ENCODE assay signal across 8 mouse cellular contexts in the genomic region with DNA sequence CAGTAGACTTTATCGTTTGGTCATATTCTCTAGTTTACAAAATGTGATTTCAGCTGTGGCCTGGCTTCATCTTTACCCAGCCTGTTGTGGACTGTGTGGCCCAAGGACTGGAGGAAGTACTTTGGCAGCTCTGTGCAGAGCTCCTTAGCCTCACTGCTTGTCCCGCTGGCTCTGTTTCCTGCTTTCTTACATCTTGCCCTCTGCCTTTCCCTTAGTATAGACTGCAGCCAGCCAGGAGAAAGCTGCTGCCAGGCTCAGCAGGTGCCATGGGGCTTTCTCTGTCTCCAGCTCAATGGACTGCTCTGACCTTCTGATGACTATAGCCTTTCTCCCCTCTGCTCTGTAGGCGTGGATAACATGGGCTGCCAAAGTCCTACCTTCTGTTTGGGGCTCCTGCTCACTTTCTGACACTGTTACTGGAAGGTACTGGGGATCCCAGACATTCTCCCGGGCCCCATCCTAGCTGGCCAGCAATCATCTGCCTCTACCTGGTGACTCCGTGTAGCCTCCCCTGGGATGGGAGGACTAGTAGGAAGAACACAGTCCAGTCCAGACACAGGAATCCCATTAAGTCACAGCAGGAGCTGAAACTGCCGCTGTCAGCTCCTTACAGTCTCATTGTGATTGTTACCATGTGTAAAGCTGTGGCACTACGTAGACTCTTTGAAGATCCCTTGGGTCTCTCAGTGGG.
A peak's percentile ranks its signal among the peaks of the same experiment; 100 is the strongest.
DNase-seq lines count a peak whose midpoint lies in the region; ATAC-seq and TF ChIP-seq lines count a peak whose summit lies in the region.

No protein-coding gene starts in this region.

- H3K4me2 ChIP-seq in midbrain, embryonic 11.5 days = no peak overlapping the region
- H3K4me2 ChIP-seq in limb, embryonic 14.5 days (replicated peaks; ENCODE audit: low read depth, low read length, severe bottlenecking) = no peak overlapping the region

- H3K4me3 ChIP-seq in midbrain, embryonic 10.5 days = no peak overlapping the region
- no peak overlapping the region for H3K4me3 ChIP-seq in midbrain, embryonic 11.5 days (ENCODE audit: low read depth, low read length)
- no peak overlapping the region for H3K4me3 ChIP-seq in limb, embryonic 14.5 days (replicated peaks; ENCODE audit: low read length)

- no peaks in the 10 kb centered on the region for H3K9me3 ChIP-seq in midbrain, embryonic 10.5 days (replicated peaks)
- no peaks in the 10 kb centered on the region for H3K9me3 ChIP-seq in midbrain, embryonic 11.5 days (ENCODE audit: control insufficient read depth, low read length)
- no peaks in the 10 kb centered on the region for H3K9me3 ChIP-seq in limb, embryonic 14.5 days (ENCODE audit: control insufficient read depth, low read length)

- WGBS in midbrain, embryonic 10.5 days = 78% methylated on average over 7 of the region's 7 CpGs
- WGBS in midbrain, embryonic 11.5 days = 71% methylated on average over 7 of the region's 7 CpGs
- WGBS in limb, embryonic 14.5 days = 51% methylated on average over 7 of the region's 7 CpGs

- ATAC-seq in midbrain, embryonic 11.5 days (ENCODE audit: low FRiP score) = no peak
- no peak for ATAC-seq in limb, embryonic 14.5 days (ENCODE audit: low FRiP score, low read depth)
- no peak for ATAC-seq in inflammation-experienced regulatory T-cells, adult 6 months

- H3K9ac ChIP-seq in midbrain, embryonic 11.5 days (ENCODE audit: low read length) = no peak overlapping the region
- no peak overlapping the region for H3K9ac ChIP-seq in limb, embryonic 14.5 days (ENCODE audit: low read depth, low read length, severe bottlenecking)

- peak; percentile 36 for DNase-seq in gastrocnemius, postnatal 25 days
- DNase-seq in gastrocnemius, postnatal 4 days (ENCODE audit: low spot score in 2 of 2) = no peak
- no peak for DNase-seq in midbrain, embryonic 10.5 days (ENCODE audit: low spot score)
- no peak for DNase-seq in midbrain, embryonic 11.5 days (ENCODE audit: low spot score, missing footprints)
- DNase-seq in limb, embryonic 14.5 days (ENCODE audit: low spot score) = no peak
- DNase-seq in frontal cortex, adult 2 months (ENCODE audit: extremely low spot score in 1 of 2, low spot score in 1 of 2) = no peak
- DNase-seq in right cerebral cortex, adult 2 months (ENCODE audit: low spot score in 2 of 2) = no peak

- H3K36me3 ChIP-seq in midbrain, embryonic 10.5 days = peaks cover 40% of the 10 kb centered on the region
- no peaks in the 10 kb centered on the region for H3K36me3 ChIP-seq in midbrain, embryonic 11.5 days (ENCODE audit: control insufficient read depth, insufficient read depth, low read length)
- peaks cover 22% of the 10 kb centered on the region; the same call in 1 of the 2 replicates for H3K36me3 ChIP-seq in limb, embryonic 14.5 days (ENCODE audit: control insufficient read depth, insufficient read depth, low read length)

- no peaks in the 10 kb centered on the region for H3K27me3 ChIP-seq in midbrain, embryonic 10.5 days (ENCODE audit: low read depth, poor library complexity, severe bottlenecking)
- no peaks in the 10 kb centered on the region for H3K27me3 ChIP-seq in midbrain, embryonic 11.5 days (ENCODE audit: control insufficient read depth, insufficient read depth, low read length)
- no peaks in the 10 kb centered on the region for H3K27me3 ChIP-seq in limb, embryonic 14.5 days (ENCODE audit: control insufficient read depth, insufficient read depth, low read length)

- peak overlapping the region; percentile 2; the same call in 1 of the 2 replicates for H3K27ac ChIP-seq in midbrain, embryonic 10.5 days (replicated peaks)
- H3K27ac ChIP-seq in midbrain, embryonic 11.5 days (ENCODE audit: low read depth, low read length) = no peak overlapping the region
- H3K27ac ChIP-seq in limb, embryonic 14.5 days (replicated peaks; ENCODE audit: low read depth, low read length) = peak overlapping the region; percentile 15; the same call in 1 of the 2 replicates

- H3K4me1 ChIP-seq in midbrain, embryonic 10.5 days = peaks cover 36% of the 10 kb centered on the region
- peaks cover 9% of the 10 kb centered on the region for H3K4me1 ChIP-seq in midbrain, embryonic 11.5 days (ENCODE audit: control insufficient read depth, insufficient read depth, low read length)
- peaks cover 15% of the 10 kb centered on the region for H3K4me1 ChIP-seq in limb, embryonic 14.5 days (ENCODE audit: control insufficient read depth, insufficient read depth, low read length)

- no peak for TF ChIP-seq POLR2A in limb, embryonic 14.5 days (IDR thresholded peaks at IDR 0.05; ENCODE audit: borderline replicate concordance, extremely low read depth, insufficient read depth, insufficient read length)
